Mouse (Mus musculus): ENCODE results near the gene Actn1.

- TF ChIP-seq GATA1 (IDR thresholded peaks at IDR 0.05; ENCODE audit: borderline replicate concordance, low read length) (no peak), FLI1 (IDR thresholded peaks at IDR 0.05; ENCODE audit: low read length) (no peak)
Observed at GRCm38 (mm10) chr12:80285890-80286289, 25.7 kb upstream of the Actn1 start.
